Mouse (Mus musculus) hindbrain, postnatal 0 days (tissue): ENCODE data around the gene Pacsin2. TPM values are rescaled to one million over a fixed set of nuclear protein-coding genes. Genes with fewer than 3 reads are reported as not detected.

Experiments used
- ATAC-seq: fragments of 200-750 bp; cut with Nextera tagmentation; 2 replicates; pipeline ENCODE4 v1.8.0; 2017; ENCODE audit warnings: mild to moderate bottlenecking, moderate TSS enrichment, moderate library complexity
- DNase-seq: peaks from one replicate; pipeline ENCODE4 v3.0.0-alpha.2; 2015; ENCODE audit warnings: low spot score
- H3K27ac ChIP-seq: fragments of 300-500 bp; sonication (generic); 2 replicates; pipeline ENCODE4 v1.5.1; 2014; ENCODE audit warnings: mild to moderate bottlenecking
- H3K27me3 ChIP-seq: fragments of 300-500 bp; sonication (generic); 2 replicates; pipeline ENCODE4 v1.6.1; 2014; ENCODE audit warnings: low read length, mixed read lengths; ENCODE audit not compliant: insufficient read depth
- H3K36me3 ChIP-seq: fragments of 300-500 bp; sonication (generic); 2 replicates; pipeline ENCODE4 v1.6.1; 2014; ENCODE audit warnings: low read length, mixed read lengths; ENCODE audit not compliant: insufficient read depth
- H3K4me1 ChIP-seq: fragments of 300-500 bp; sonication (generic); 2 replicates; pipeline ENCODE4 v1.6.1; 2014; ENCODE audit warnings: antibody characterized with exemption, low read length, mixed read lengths; ENCODE audit not compliant: insufficient read depth
- H3K4me2 ChIP-seq: fragments of 300-500 bp; sonication (generic); 2 replicates; pipeline ENCODE4 v1.6.1; 2014; ENCODE audit warnings: low read depth, mild to moderate bottlenecking, low read length, moderate library complexity, mixed read lengths
- H3K4me3 ChIP-seq: fragments of 300-500 bp; sonication (generic); 2 replicates; pipeline ENCODE4 v1.5.1; 2014; ENCODE audit warnings: low read length
- H3K9ac ChIP-seq: fragments of 300-500 bp; sonication (generic); replicated peaks from 2 replicates; pipeline ENCODE4 v1.6.1; 2014; ENCODE audit warnings: mild to moderate bottlenecking, low read length, moderate library complexity, mixed read lengths
- H3K9me3 ChIP-seq: fragments of 300-500 bp; sonication (generic); 2 replicates; pipeline ENCODE4 v1.6.1; 2016; ENCODE audit warnings: low read length, mixed read lengths
- CTCF ChIP-seq: IDR thresholded peaks from 2 replicates; pipeline ENCODE4 v1.5.1; 2016; ENCODE audit warnings: antibody characterized with exemption, control low read depth, low read depth
- WGBS: fragments of 180-500 bp; shearing (Covaris S2); extraction: QIAGEN DNeasy Blood & Tissue Kit; methylation state at CpG from one replicate; pipeline ENCODE4 v1.1.7; 2014; 5-methylcytosine and 5-hydroxymethylcytosine counted together
- polyA plus RNA-seq: library from polyadenylated mRNA; unstranded; fragments of >200 nt; fragmentation: Nextera tagmentation; extraction: Ambion mirVana; gene quantifications from 2 replicates; pipeline ENCODE4 v1.2.1, GENCODE M21; 2015
- total RNA-seq: library from RNA; depleted of rRNA; stranded (reverse); fragments of >200 nt; gene quantifications from 2 replicates; pipeline ENCODE4 v1.2.3, GENCODE M21; 2014; rRNA removed

The Pacsin2 gene
- total and polyA plus RNA-seq, 2 experiments from 2014 or later: 19.5 to 20.0 TPM

GRCm38 (mm10) chr15:83338908-83339307 is 125.5 kb downstream of the Pacsin2 start:
- H3K27ac ChIP-seq: no peak overlapping the region
- no peaks in the 10 kb centered on the region for H3K4me1 ChIP-seq
- no peak for DNase-seq
- no peak overlapping the region for H3K4me2 ChIP-seq
- peaks cover 23% of the 10 kb centered on the region for H3K36me3 ChIP-seq
- no peak overlapping the region for H3K4me3 ChIP-seq
- WGBS: 92% methylated on average over 6 of the region's 6 CpGs
- H3K9me3 ChIP-seq: no peaks in the 10 kb centered on the region
- ATAC-seq: no peak
- H3K9ac ChIP-seq: no peak overlapping the region
- H3K27me3 ChIP-seq: no peaks in the 10 kb centered on the region
- no peak for TF ChIP-seq CTCF

GRCm38 (mm10) chr15:83337903-83338870 is 126.2 kb downstream of the Pacsin2 start:
- Histone ChIP-seq H3K9me3 (no peaks in the 10 kb centered on the region), H3K4me1 (no peaks in the 10 kb centered on the region), H3K4me3 (no peak overlapping the region), H3K4me2 (no peak overlapping the region), H3K27ac (no peak overlapping the region), H3K36me3 (peaks cover 25% of the 10 kb centered on the region), H3K27me3 (no peaks in the 10 kb centered on the region), H3K9ac (no peak overlapping the region)
- 79% methylated on average over 8 of the region's 8 CpGs for WGBS
- DNase-seq (no peak), ATAC-seq (no peak)
- TF ChIP-seq CTCF: no peak

DNA sequence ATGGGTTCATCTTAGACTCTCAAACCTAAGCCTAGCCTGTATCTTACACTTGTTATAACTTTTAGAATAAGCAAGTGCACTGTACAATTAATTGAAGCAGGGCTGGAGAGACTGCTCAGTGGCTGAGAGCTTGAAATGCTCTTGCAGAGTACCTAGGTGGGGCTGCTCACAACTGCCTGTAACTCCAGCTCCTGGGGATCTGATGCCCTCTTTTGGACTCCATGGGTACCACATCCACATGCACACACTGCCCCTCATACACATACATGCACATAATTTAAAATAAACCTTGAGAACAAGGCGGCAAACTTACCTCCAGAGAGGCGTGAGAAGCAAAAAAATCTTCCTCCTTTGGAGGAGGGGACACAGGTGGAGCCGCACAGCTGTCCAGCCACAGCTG is 132.0 kb downstream of the Pacsin2 start:
- Histone ChIP-seq H3K36me3 (peaks cover 62% of the 10 kb centered on the region), H3K9me3 (no peaks in the 10 kb centered on the region), H3K27ac (no peak overlapping the region), H3K4me2 (no peak overlapping the region), H3K9ac (no peak overlapping the region), H3K4me3 (no peak overlapping the region), H3K27me3 (no peaks in the 10 kb centered on the region), H3K4me1 (no peaks in the 10 kb centered on the region)
- ATAC-seq (no peak), DNase-seq (peak; percentile 15)
- WGBS: 76% methylated on average over 3 of the region's 3 CpGs
- TF ChIP-seq CTCF: peak; percentile 61

DNA sequence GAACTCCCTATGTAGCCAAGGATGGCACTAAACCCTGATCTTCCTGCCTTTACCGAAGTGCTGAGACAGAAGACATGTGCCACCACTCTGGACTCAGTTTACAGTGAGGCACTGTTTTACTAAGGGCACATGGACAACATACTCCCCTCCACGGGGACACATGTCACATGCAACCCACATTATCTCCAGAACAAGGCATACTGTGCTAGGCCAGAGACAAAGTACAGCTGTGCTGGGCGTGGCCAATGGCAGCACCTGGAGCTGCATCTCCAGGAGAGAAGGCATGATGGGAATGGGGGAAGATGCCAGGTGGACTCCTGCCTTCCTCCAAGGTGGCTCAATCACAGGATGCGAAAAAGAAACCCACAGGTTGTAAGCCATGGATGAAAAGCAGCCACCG is 135.5 kb downstream of the Pacsin2 start:
- peaks cover 45% of the 10 kb centered on the region; the same call in 1 of the 2 replicates for H3K36me3 ChIP-seq
- 93% methylated on average over 5 of the region's 5 CpGs for WGBS
- no peak for DNase-seq

More for the DNA sequence above, 135.5 kb downstream of the Pacsin2 start:
- TF ChIP-seq CTCF: no peak
- Histone ChIP-seq H3K9me3 (no peaks in the 10 kb centered on the region), H3K4me2 (no peak overlapping the region), H3K9ac (no peak overlapping the region), H3K4me3 (no peak overlapping the region), H3K27me3 (no peaks in the 10 kb centered on the region), H3K27ac (no peak overlapping the region), H3K4me1 (no peaks in the 10 kb centered on the region)
- no peak for ATAC-seq

Other genes starting within 250 kb of the Pacsin2 start
- 7.1 and 14.8 TPM in 2 replicates for gene A4galt, start 212.8 kb downstream of the Pacsin2 start, total RNA-seq
- 6.7 and 7.1 TPM in 2 replicates for gene A4galt, start 212.8 kb downstream of the Pacsin2 start, polyA plus RNA-seq
- 49.6 and 59.3 TPM in 2 replicates for gene Arfgap3, start 114.4 kb downstream of the Pacsin2 start, total RNA-seq
- gene Arfgap3, start 114.4 kb downstream of the Pacsin2 start, polyA plus RNA-seq: 31.0 and 33.4 TPM in 2 replicates
- gene Ttll1, start 46.3 kb upstream of the Pacsin2 start, total RNA-seq: 36.2 and 39.2 TPM in 2 replicates
- 91.9 and 104 TPM in 2 replicates for gene Ttll1, start 46.3 kb upstream of the Pacsin2 start, polyA plus RNA-seq
- 0.16 and 0.97 TPM in 2 replicates for gene Bik, start 62.3 kb upstream of the Pacsin2 start, total RNA-seq
- gene Bik, start 62.3 kb upstream of the Pacsin2 start, polyA plus RNA-seq: 0.68 and 1.3 TPM in 2 replicates
- gene Tspo, start 99.0 kb upstream of the Pacsin2 start, total RNA-seq: 5.0 and 9.6 TPM in 2 replicates
- 17.1 and 17.3 TPM in 2 replicates for gene Tspo, start 99.0 kb upstream of the Pacsin2 start, polyA plus RNA-seq
- 50.1 and 54.2 TPM in 2 replicates for gene Mcat, start 99.2 kb upstream of the Pacsin2 start, total RNA-seq
- 35.2 and 36.9 TPM in 2 replicates for gene Mcat, start 99.2 kb upstream of the Pacsin2 start, polyA plus RNA-seq
- 56.9 and 60.6 TPM in 2 replicates for gene Ttll12, start 130.6 kb upstream of the Pacsin2 start, total RNA-seq
- 31.3 and 32.6 TPM in 2 replicates for gene Ttll12, start 130.6 kb upstream of the Pacsin2 start, polyA plus RNA-seq